Mouse (Mus musculus): ENCODE data around the gene Arl6ip6. TPM values are rescaled to one million over a fixed set of nuclear protein-coding genes. Genes with fewer than 3 reads are reported as not detected.

The Arl6ip6 gene
- polyA plus RNA-seq, 1 experiment from 2014 or later: 76.1 TPM

DNA sequence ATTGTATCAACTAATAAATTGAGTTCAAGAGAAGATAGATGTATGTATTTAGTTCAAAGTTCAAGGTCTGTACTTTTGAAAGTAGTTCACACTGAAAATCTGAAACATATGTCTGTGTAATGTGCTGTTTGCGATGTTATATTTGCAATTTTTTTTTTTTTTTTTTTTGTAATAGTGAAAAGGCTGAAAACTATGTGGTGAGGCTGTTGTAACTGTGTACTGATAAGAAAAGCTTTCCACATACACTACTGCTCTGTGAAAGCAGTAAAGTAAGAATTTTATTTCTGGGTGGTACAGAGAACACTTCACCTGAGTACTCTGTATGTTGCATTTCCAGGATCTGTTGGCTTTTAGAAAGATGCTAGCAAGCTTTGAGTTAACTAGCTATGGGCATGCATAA lies 7.7 kb downstream of the Arl6ip6 start:
- H3K4me2 ChIP-seq: no peak overlapping the region
- no peaks in the 10 kb centered on the region for H3K9me3 ChIP-seq (ENCODE audit: control insufficient read depth, low read length)
- ATAC-seq (ENCODE audit: low FRiP score): no peak
- no peak for DNase-seq (ENCODE audit: low spot score, missing footprints)
- H3K36me3 ChIP-seq (ENCODE audit: control insufficient read depth, insufficient read depth, low read length): 0 out of 2 replicates have a peak, but pooled peaks cover 7% of the 10 kb centered on the region
- 100% methylated on average over 1 of the region's 1 CpGs for WGBS
- no peak overlapping the region for H3K27ac ChIP-seq (ENCODE audit: low read depth, low read length)
- no peak overlapping the region for H3K4me3 ChIP-seq (ENCODE audit: low read depth, low read length)
- H3K27me3 ChIP-seq (ENCODE audit: control insufficient read depth, insufficient read depth, low read length): no peaks in the 10 kb centered on the region
- H3K4me1 ChIP-seq (ENCODE audit: control insufficient read depth, insufficient read depth, low read length): no peaks in the 10 kb centered on the region
- no peak overlapping the region for H3K9ac ChIP-seq (ENCODE audit: low read length)

- no peaks in the 10 kb centered on the region for H3K27me3 ChIP-seq (ENCODE audit: control insufficient read depth, insufficient read depth, low read length)
Observed at GRCm38 (mm10) chr2:53200164-53200885, 8.8 kb downstream of the Arl6ip6 start.

DNA sequence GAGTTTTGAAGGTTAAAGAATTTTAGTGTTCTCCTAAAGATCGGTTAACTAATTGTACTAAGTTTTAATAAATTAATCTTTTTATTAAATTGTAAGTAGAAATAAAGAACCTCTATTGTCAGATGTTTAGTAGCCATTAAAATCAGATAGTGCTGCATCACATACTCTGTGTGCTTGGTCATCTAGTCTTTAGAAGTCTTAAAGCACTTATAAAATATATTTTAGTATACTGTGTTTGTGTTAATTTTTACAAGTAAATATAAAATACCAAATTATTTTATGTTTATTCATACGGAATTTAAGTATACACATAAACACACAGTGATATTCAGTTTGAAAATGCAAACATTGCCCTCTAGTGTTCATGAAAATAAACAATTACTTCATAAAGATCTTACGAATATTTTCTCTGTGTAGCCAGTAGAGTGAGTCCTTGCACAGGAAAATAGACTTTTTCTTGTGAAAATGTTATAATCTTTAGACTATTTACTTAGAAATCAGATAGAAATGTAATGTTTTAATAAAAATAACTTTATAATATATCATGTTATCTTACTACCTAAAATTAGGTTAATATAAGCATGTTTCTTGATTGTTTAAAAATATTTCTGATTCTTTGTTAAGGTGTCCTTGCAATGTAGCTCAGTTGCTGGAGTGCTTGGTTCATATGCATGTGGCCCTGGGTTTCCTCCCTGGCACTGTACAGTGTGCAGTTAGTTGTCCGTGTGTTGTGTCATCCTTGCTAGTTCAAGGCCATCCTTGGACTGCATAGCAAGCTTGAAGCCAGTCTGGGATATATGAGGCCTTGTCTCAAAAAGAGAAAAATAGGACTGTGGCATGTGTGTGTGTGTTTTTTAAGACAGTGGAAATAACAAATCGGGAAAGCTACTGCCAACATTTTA lies 13.1 kb downstream of the Arl6ip6 start:
- no peak overlapping the region for H3K4me2 ChIP-seq
- no peak overlapping the region for H3K27ac ChIP-seq (ENCODE audit: low read depth, low read length)
- peak; percentile 66; the same call in 1 of the 2 replicates for ATAC-seq (ENCODE audit: low FRiP score)
- no peak overlapping the region for H3K4me3 ChIP-seq (ENCODE audit: low read depth, low read length)
- no peaks in the 10 kb centered on the region for H3K27me3 ChIP-seq (ENCODE audit: control insufficient read depth, insufficient read depth, low read length)
- no peaks in the 10 kb centered on the region for H3K4me1 ChIP-seq (ENCODE audit: control insufficient read depth, insufficient read depth, low read length)
- WGBS: 82% methylated on average over 5 of the region's 5 CpGs
- H3K9me3 ChIP-seq (ENCODE audit: control insufficient read depth, low read length): no peaks in the 10 kb centered on the region
- H3K36me3 ChIP-seq (ENCODE audit: control insufficient read depth, insufficient read depth, low read length): no peaks in the 10 kb centered on the region
- H3K9ac ChIP-seq (ENCODE audit: low read length): no peak overlapping the region
- DNase-seq (ENCODE audit: low spot score, missing footprints): no peak

More at GRCm38 (mm10) chr2:53200164-53200885, 8.8 kb downstream of the Arl6ip6 start:
- ATAC-seq (ENCODE audit: low FRiP score) (no peak), DNase-seq (ENCODE audit: low spot score, missing footprints) (no peak)
- no peaks in the 10 kb centered on the region for H3K9me3 ChIP-seq (ENCODE audit: control insufficient read depth, low read length)
- H3K4me3 ChIP-seq (ENCODE audit: low read depth, low read length): no peak overlapping the region
- no peaks in the 10 kb centered on the region for H3K4me1 ChIP-seq (ENCODE audit: control insufficient read depth, insufficient read depth, low read length)
- H3K4me2 ChIP-seq: no peak overlapping the region
- no peak overlapping the region for H3K9ac ChIP-seq (ENCODE audit: low read length)
- 94% methylated on average over 4 of the region's 4 CpGs for WGBS
- H3K27ac ChIP-seq (ENCODE audit: low read depth, low read length): no peak overlapping the region
- 0 out of 2 replicates have a peak, but pooled peaks cover 5% of the 10 kb centered on the region for H3K36me3 ChIP-seq (ENCODE audit: control insufficient read depth, insufficient read depth, low read length)

DNA sequence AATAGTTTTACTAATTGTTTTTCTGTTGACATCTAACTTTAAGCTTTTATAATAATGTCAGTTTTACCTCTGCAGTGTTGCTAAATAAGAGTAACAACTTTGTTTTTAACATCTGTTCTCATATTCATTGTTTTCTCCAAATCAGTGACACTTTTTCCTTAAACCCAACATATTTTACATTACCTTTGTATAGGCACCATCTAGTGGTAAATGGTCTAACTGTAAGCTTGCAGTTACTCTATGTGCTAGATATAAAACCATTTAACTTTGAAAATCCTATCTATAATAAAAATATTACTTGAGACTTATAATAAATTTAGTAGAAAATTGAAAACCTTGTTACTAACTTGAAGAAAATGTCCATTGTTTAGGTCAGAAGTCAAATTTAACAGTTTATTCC lies 15.2 kb downstream of the Arl6ip6 start:
- no peaks in the 10 kb centered on the region for H3K4me1 ChIP-seq (ENCODE audit: control insufficient read depth, insufficient read depth, low read length)
- peaks cover 5% of the 10 kb centered on the region; the same call in 1 of the 2 replicates for H3K36me3 ChIP-seq (ENCODE audit: control insufficient read depth, insufficient read depth, low read length)
- no peaks in the 10 kb centered on the region for H3K9me3 ChIP-seq (ENCODE audit: control insufficient read depth, low read length)
- H3K4me2 ChIP-seq: no peak overlapping the region
- no peak overlapping the region for H3K4me3 ChIP-seq (ENCODE audit: low read depth, low read length)
- H3K9ac ChIP-seq (ENCODE audit: low read length): no peak overlapping the region
- no peaks in the 10 kb centered on the region for H3K27me3 ChIP-seq (ENCODE audit: control insufficient read depth, insufficient read depth, low read length)
- DNase-seq (ENCODE audit: low spot score, missing footprints) (no peak), ATAC-seq (ENCODE audit: low FRiP score) (no peak)
- H3K27ac ChIP-seq (ENCODE audit: low read depth, low read length): no peak overlapping the region

DNA sequence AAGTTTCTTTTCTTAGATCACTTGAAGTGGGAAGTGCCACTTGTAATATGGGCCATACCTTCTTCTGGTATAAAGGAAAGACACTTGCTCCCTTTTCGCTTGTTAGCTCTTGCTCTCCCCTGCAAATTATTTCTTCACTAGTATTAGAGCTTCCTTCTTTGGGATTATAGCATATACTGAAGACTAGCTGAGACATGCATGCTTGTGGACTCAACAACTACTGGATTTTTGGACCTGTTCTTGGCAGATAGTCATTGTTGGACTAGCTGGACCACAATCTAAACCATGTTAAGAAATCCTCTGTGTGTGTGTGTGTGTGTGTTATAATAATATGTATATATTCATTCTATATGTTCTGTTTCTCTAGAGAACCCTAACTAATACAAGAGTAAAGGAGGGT lies 22.0 kb downstream of the Arl6ip6 start:
- H3K4me3 ChIP-seq (ENCODE audit: low read depth, low read length): no peak overlapping the region
- no peak overlapping the region for H3K4me2 ChIP-seq
- no peaks in the 10 kb centered on the region for H3K4me1 ChIP-seq (ENCODE audit: control insufficient read depth, insufficient read depth, low read length)
- peaks cover 5% of the 10 kb centered on the region; the same call in 1 of the 2 replicates for H3K36me3 ChIP-seq (ENCODE audit: control insufficient read depth, insufficient read depth, low read length)
- no peaks in the 10 kb centered on the region for H3K27me3 ChIP-seq (ENCODE audit: control insufficient read depth, insufficient read depth, low read length)
- H3K9me3 ChIP-seq (ENCODE audit: control insufficient read depth, low read length): no peaks in the 10 kb centered on the region
- 92% methylated on average over 1 of the region's 1 CpGs for WGBS
- DNase-seq (ENCODE audit: low spot score, missing footprints) (peak; percentile 35), ATAC-seq (ENCODE audit: low FRiP score) (no peak)
- H3K27ac ChIP-seq (ENCODE audit: low read depth, low read length): no peak overlapping the region
- no peak overlapping the region for H3K9ac ChIP-seq (ENCODE audit: low read length)

GRCm38 (mm10) chr2:53222242-53222641 lies 30.7 kb downstream of the Arl6ip6 start:
- ATAC-seq (ENCODE audit: low FRiP score): no peak
- Histone ChIP-seq H3K9me3 (ENCODE audit: control insufficient read depth, low read length) (no peaks in the 10 kb centered on the region), H3K9ac (ENCODE audit: low read length) (no peak overlapping the region), H3K27ac (ENCODE audit: low read depth, low read length) (no peak overlapping the region), H3K4me3 (ENCODE audit: low read depth, low read length) (no peak overlapping the region), H3K4me1 (ENCODE audit: control insufficient read depth, insufficient read depth, low read length) (no peaks in the 10 kb centered on the region), H3K4me2 (no peak overlapping the region), H3K27me3 (ENCODE audit: control insufficient read depth, insufficient read depth, low read length) (no peaks in the 10 kb centered on the region), H3K36me3 (ENCODE audit: control insufficient read depth, insufficient read depth, low read length) (peaks cover 2% of the 10 kb centered on the region; the same call in 1 of the 2 replicates)
- DNase-seq (ENCODE audit: low spot score, missing footprints): no peak
- 95% methylated on average over 5 of the region's 5 CpGs for WGBS

DNA sequence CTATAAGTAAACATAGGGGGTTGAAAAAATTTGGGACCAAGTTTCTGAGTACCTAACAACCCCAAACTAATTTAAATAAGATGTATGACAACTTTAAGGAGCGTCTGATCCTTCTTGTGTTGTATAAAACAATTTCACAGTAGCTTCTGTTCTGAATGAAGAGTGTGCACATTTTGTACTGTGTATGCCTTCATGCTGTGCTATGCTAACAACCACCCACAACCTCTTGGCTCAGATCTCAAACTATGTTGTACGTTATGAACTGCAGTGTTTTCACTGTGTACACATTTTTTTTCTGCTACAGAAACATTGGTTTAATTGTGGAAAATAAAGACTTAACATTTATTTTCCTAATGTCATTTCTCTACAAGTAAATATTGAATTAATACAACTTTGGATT lies 65.5 kb downstream of the Arl6ip6 start:
- no peaks in the 10 kb centered on the region for H3K36me3 ChIP-seq (ENCODE audit: control insufficient read depth, insufficient read depth, low read length)
- no peak for ATAC-seq (ENCODE audit: low FRiP score)
- DNase-seq (ENCODE audit: low spot score, missing footprints): no peak
- H3K4me2 ChIP-seq: no peak overlapping the region
- 71% methylated on average over 2 of the region's 2 CpGs for WGBS
- H3K9ac ChIP-seq (ENCODE audit: low read length): no peak overlapping the region
- no peaks in the 10 kb centered on the region for H3K9me3 ChIP-seq (ENCODE audit: control insufficient read depth, low read length)
- no peaks in the 10 kb centered on the region for H3K27me3 ChIP-seq (ENCODE audit: control insufficient read depth, insufficient read depth, low read length)
- no peak overlapping the region for H3K4me3 ChIP-seq (ENCODE audit: low read depth, low read length)
- no peak overlapping the region for H3K27ac ChIP-seq (ENCODE audit: low read depth, low read length)
- no peaks in the 10 kb centered on the region for H3K4me1 ChIP-seq (ENCODE audit: control insufficient read depth, insufficient read depth, low read length)

All from midbrain, embryonic 11.5 days (tissue).